Mouse (Mus musculus) embryonic facial prominence, embryonic 10.5 days (tissue): Measurements from ENCODE around the gene Gstp2. TPM values are rescaled to one million over a fixed set of nuclear protein-coding genes. Genes with fewer than 3 reads are reported as not detected.
"Not testable (repeated sequence)": the region's sequence is repeated elsewhere in the genome, so short reads cannot be mapped to it uniquely, and the experiment has no call there.

Experiments
- DNase-seq: peaks from one replicate; pipeline ENCODE4 v3.0.0-alpha.2; 2017; ENCODE audit warnings: low spot score
- H3K27ac ChIP-seq: fragments of 300-500 bp; sonication (generic); replicated peaks from 2 replicates; pipeline ENCODE4 v1.5.1; 2016; ENCODE audit warnings: mild to moderate bottlenecking
- H3K27me3 ChIP-seq: fragments of 300-500 bp; sonication (generic); replicated peaks from 2 replicates; pipeline ENCODE4 v1.6.1; 2016; ENCODE audit warnings: low read depth, mild to moderate bottlenecking; ENCODE audit not compliant: poor library complexity, severe bottlenecking
- H3K36me3 ChIP-seq: fragments of 300-500 bp; sonication (generic); replicated peaks from 2 replicates; pipeline ENCODE4 v1.6.1; 2016; ENCODE audit warnings: mild to moderate bottlenecking, moderate library complexity
- H3K4me1 ChIP-seq: fragments of 300-500 bp; sonication (generic); 2 replicates; pipeline ENCODE4 v1.6.1; 2016
- H3K4me3 ChIP-seq: fragments of 300-500 bp; sonication (generic); 2 replicates; pipeline ENCODE4 v1.5.1; 2016; ENCODE audit warnings: mild to moderate bottlenecking, moderate library complexity
- H3K9me3 ChIP-seq: fragments of 300-500 bp; sonication (generic); 2 replicates; pipeline ENCODE4 v1.6.1; 2016; ENCODE audit warnings: mild to moderate bottlenecking
- whole genome bisulfite sequencing: fragments of 180-500 bp; shearing (Covaris S2); methylation state at CpG from one replicate; pipeline ENCODE4 v1.1.7; 2016; 5-methylcytosine and 5-hydroxymethylcytosine counted together
- polyA plus RNA-seq: library from polyadenylated mRNA; unstranded; fragments of >200 nt; fragmentation: Nextera tagmentation; extraction: Ambion mirVana; gene quantifications from 2 replicates; pipeline ENCODE4 v1.2.1, GENCODE M21; 2016

Gene Gstp2
- polyA plus RNA-seq, 1 experiment from 2014 or later, result 3.7 TPM

DNA sequence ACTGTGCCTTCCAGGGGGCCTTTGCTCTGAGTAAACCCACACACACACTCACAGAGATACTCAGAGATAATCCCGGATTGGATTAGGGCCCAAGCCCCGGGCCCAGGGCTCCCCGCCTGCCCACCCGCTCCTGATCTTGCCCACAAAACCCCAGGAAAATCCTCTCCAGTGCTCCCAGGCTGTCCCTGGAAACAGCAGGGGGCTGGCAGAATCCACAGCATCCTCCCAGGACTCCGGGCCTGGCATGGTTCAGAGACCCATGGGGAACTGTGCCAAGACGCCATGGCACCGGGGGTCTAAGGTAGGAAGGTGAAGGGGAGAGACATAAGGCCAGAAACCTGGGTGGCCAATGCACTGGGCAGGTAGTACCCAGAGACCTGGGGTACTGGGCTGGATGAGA, 37.5 kb upstream of the Gstp2 start:
- peaks cover 6% of the 10 kb centered on the region for H3K4me1 ChIP-seq
- no peaks in the 10 kb centered on the region for H3K9me3 ChIP-seq
- 76% methylated on average over 7 of the region's 7 CpGs for WGBS
- H3K27me3 ChIP-seq, result peaks cover 16% of the 10 kb centered on the region
- H3K4me3 ChIP-seq, result no peak overlapping the region
- no peak overlapping the region for H3K27ac ChIP-seq
- DNase-seq, result no peak
- H3K36me3 ChIP-seq, result no peaks in the 10 kb centered on the region

- H3K36me3 ChIP-seq, result no peaks in the 10 kb centered on the region
- DNase-seq, result no peak
- H3K4me1 ChIP-seq, result peaks cover 6% of the 10 kb centered on the region
- no peak overlapping the region for H3K4me3 ChIP-seq
- H3K27ac ChIP-seq, result no peak overlapping the region
- 83% methylated on average over 11 of the region's 11 CpGs for WGBS
- peaks cover 16% of the 10 kb centered on the region for H3K27me3 ChIP-seq
- H3K9me3 ChIP-seq, result no peaks in the 10 kb centered on the region
Measured at GRCm38 (mm10) chr19:4082219-4082965, 36.6 kb upstream of the Gstp2 start.

DNA sequence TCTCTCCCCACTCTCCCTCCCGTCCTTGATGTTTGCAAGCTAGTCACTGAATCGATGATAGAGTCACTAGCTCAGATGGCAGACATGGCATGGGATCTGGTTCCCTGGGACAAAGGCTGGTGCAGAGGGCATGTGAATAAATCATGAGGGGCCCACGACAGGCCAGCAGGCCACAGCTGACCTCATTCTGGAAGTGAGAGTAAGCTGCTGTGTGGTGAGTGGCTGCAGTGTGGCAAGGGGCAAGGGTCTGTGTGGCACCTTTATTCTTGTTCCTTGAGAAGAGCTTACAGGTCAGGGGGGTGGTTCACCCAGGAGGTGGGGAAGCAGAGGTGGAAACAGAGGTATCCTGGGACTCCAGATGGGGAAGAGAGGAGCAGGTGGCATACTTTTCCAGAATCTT, 35.6 kb upstream of the Gstp2 start, which contains the start of gene Cabp2:
TSS of gene Cabp2 (plus strand) at position 185 of the 400 bp plus-strand sequence.
- DNase-seq, result no peak
- Histone ChIP-seq H3K4me1 (peaks cover 6% of the 10 kb centered on the region), H3K27me3 (peaks cover 16% of the 10 kb centered on the region), H3K4me3 (no peak within 1 kb of the TSS), H3K27ac (no peak within 1 kb of the TSS), H3K9me3 (no peaks in the 10 kb centered on the region), H3K36me3 (no peaks in the 10 kb centered on the region)
- 73% methylated on average over 3 of the region's 3 CpGs for WGBS

DNA sequence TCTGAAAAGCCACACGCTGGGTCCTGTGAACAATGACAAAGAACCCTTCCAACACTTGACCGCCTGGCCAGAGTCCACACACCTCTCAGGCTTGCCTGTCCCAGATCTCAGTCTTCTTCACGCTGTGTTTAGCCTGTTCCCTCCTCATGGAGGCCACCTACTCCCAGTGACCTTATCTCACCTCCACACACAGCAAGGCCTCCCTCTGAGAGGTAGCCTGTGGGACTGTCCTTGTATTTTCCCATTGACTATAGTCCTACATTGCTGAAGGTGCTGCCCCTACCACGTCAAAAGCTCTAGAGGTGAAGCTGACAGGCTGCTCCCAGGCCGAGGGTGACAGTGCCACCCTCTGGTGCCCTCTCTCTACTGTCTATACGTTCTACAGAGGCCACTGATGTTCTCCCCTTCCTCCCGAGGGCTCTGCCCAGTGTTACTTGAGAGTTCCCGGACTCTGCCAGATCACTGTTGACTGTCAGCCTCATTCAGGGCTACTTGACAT, 34.7 kb upstream of the Gstp2 start:
- H3K36me3 ChIP-seq, result no peaks in the 10 kb centered on the region
- no peak overlapping the region for H3K4me3 ChIP-seq
- DNase-seq, result no peak
- H3K9me3 ChIP-seq, result no peaks in the 10 kb centered on the region
- peaks cover 6% of the 10 kb centered on the region for H3K4me1 ChIP-seq
- peaks cover 16% of the 10 kb centered on the region for H3K27me3 ChIP-seq
- H3K27ac ChIP-seq, result no peak overlapping the region
- WGBS, result 67% methylated on average over 8 of the region's 8 CpGs

GRCm38 (mm10) chr19:4079594-4079993, 33.8 kb upstream of the Gstp2 start:
- DNase-seq, result no peak
- Histone ChIP-seq H3K4me1 (peaks cover 6% of the 10 kb centered on the region), H3K27me3 (peaks cover 16% of the 10 kb centered on the region), H3K36me3 (no peaks in the 10 kb centered on the region), H3K4me3 (no peak overlapping the region), H3K9me3 (no peaks in the 10 kb centered on the region), H3K27ac (no peak overlapping the region)
- 87% methylated on average over 1 of the region's 1 CpGs for WGBS

DNA sequence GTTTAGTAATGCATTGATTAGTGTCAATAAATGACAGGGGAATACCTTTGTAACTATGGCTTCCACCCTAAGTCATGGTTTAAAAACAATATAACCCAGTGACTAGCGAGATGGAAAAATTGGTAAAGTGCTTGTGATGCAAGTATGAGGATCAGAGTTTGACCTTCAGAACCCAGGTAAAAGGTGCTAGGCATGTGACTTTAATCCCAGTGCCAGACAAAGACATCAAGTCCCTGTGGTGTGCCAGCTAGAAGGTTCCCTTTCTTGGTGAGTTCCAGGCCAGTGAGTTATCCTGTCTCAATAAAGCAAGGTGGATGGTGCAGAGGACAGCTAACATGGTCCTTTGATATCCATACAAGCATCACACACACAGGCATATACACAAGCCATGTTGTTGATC, 29.7 kb upstream of the Gstp2 start:
- DNase-seq, result no peak
- WGBS, result 81% methylated on average over 1 of the region's 1 CpGs

GRCm38 (mm10) chr19:4072706-4073424, 27.0 kb upstream of the Gstp2 start:
- WGBS, result 84% methylated on average over 6 of the region's 6 CpGs
- Histone ChIP-seq H3K4me1 (peaks cover 6% of the 10 kb centered on the region; the same call in 1 of the 2 replicates), H3K9me3 (no peaks in the 10 kb centered on the region), H3K27ac (no peak overlapping the region), H3K4me3 (no peak overlapping the region), H3K27me3 (no peaks in the 10 kb centered on the region), H3K36me3 (no peaks in the 10 kb centered on the region)
- DNase-seq, result no peak

More for the DNA sequence above, 29.7 kb upstream of the Gstp2 start:
- no peaks in the 10 kb centered on the region for H3K36me3 ChIP-seq
- no peaks in the 10 kb centered on the region for H3K27me3 ChIP-seq
- no peak overlapping the region for H3K4me3 ChIP-seq
- peaks cover 3% of the 10 kb centered on the region; the same call in 1 of the 2 replicates for H3K4me1 ChIP-seq
- H3K27ac ChIP-seq, result no peak overlapping the region
- no peaks in the 10 kb centered on the region for H3K9me3 ChIP-seq

- H3K9me3 ChIP-seq, result no peaks in the 10 kb centered on the region
- DNase-seq, result no peak
- WGBS, result 93% methylated on average over 6 of the region's 6 CpGs
Measured at GRCm38 (mm10) chr19:4071406-4071805, 25.6 kb upstream of the Gstp2 start.

GRCm38 (mm10) chr19:4070756-4071155, 24.9 kb upstream of the Gstp2 start:
- no peaks in the 10 kb centered on the region for H3K36me3 ChIP-seq
- DNase-seq, result no peak
- no peaks in the 10 kb centered on the region for H3K27me3 ChIP-seq
- H3K27ac ChIP-seq, result no peak overlapping the region
- no peaks in the 10 kb centered on the region for H3K9me3 ChIP-seq
- peaks cover 6% of the 10 kb centered on the region; the same call in 1 of the 2 replicates for H3K4me1 ChIP-seq
- 75% methylated on average over 8 of the region's 8 CpGs for WGBS
- H3K4me3 ChIP-seq, result no peak overlapping the region

More at GRCm38 (mm10) chr19:4071406-4071805, 25.6 kb upstream of the Gstp2 start:
- Histone ChIP-seq H3K27ac (no peak overlapping the region), H3K4me3 (no peak overlapping the region), H3K4me1 (peaks cover 6% of the 10 kb centered on the region; the same call in 1 of the 2 replicates), H3K27me3 (no peaks in the 10 kb centered on the region), H3K36me3 (no peaks in the 10 kb centered on the region)

GRCm38 (mm10) chr19:4070311-4070710, 24.5 kb upstream of the Gstp2 start:
- no peaks in the 10 kb centered on the region for H3K36me3 ChIP-seq
- no peaks in the 10 kb centered on the region for H3K9me3 ChIP-seq
- H3K27me3 ChIP-seq, result no peaks in the 10 kb centered on the region
- no peak for DNase-seq
- peaks cover 6% of the 10 kb centered on the region; the same call in 1 of the 2 replicates for H3K4me1 ChIP-seq
- no peak overlapping the region for H3K4me3 ChIP-seq
- no peak overlapping the region for H3K27ac ChIP-seq
- WGBS, result 74% methylated on average over 15 of the region's 15 CpGs

- WGBS, result 68% methylated on average over 15 of the region's 15 CpGs
- Histone ChIP-seq H3K4me1 (peaks cover 6% of the 10 kb centered on the region; the same call in 1 of the 2 replicates), H3K27me3 (no peaks in the 10 kb centered on the region), H3K9me3 (no peaks in the 10 kb centered on the region), H3K4me3 (no peak overlapping the region), H3K36me3 (no peaks in the 10 kb centered on the region), H3K27ac (no peak overlapping the region)
- DNase-seq, result no peak
Measured at GRCm38 (mm10) chr19:4068717-4069410, 23.0 kb upstream of the Gstp2 start.

DNA sequence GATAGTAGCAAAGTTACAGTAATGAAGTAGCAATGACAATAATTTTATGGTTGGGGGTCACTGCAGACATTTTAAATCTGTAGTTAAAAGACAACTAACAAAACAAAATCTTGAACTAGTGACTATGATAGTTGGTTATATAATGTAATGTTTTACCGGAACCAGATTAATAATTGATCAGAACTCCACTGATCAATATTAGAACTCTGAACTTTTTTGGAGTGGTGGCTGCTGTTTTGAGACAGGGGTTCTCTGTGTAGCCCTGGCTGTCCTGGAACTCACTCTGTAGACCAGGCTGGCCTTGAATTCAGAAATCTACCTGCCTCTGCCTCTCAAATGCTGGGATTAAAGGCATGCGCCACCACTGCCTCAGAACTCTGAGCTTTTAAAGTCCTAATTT, 22.4 kb upstream of the Gstp2 start:
- not testable (repeated sequence) for DNase-seq, H3K27me3 ChIP-seq, H3K36me3 ChIP-seq, H3K9me3 ChIP-seq, H3K4me1 ChIP-seq, H3K27ac ChIP-seq, H3K4me3 ChIP-seq
- WGBS, result 92% methylated on average over 2 of the region's 2 CpGs
